Mouse (Mus musculus) testis, postnatal 14 days (tissue): ENCODE data around the gene Gatb.

ENCODE experiments used
- DNase-seq: peaks from one replicate; pipeline ENCODE4 v3.0.0; 2021; ENCODE audit warnings: low spot score

The Gatb gene

GRCm38 (mm10) chr3:85594452-85594851, 20.5 kb downstream of the Gatb start:
- DNase-seq: no peak

- no peak for DNase-seq
These were observed 25.6 kb downstream of the Gatb start for GRCm38 (mm10) chr3:85599526-85599925.

- no peak for DNase-seq
These were observed 28.0 kb downstream of the Gatb start for GRCm38 (mm10) chr3:85601841-85602305.

- DNase-seq: no peak
These were observed 29.9 kb downstream of the Gatb start for GRCm38 (mm10) chr3:85603811-85604210.

GRCm38 (mm10) chr3:85606912-85607311, 33.0 kb downstream of the Gatb start:
- no peak for DNase-seq

GRCm38 (mm10) chr3:85607753-85608152, 33.8 kb downstream of the Gatb start:
- no peak for DNase-seq

- no peak for DNase-seq
These were observed 42.5 kb downstream of the Gatb start for GRCm38 (mm10) chr3:85616389-85616788.

GRCm38 (mm10) chr3:85618885-85619284, 45.0 kb downstream of the Gatb start:
- no peak for DNase-seq

- DNase-seq: no peak
These were observed 45.4 kb downstream of the Gatb start for GRCm38 (mm10) chr3:85619345-85619744.

- no peak for DNase-seq
These were observed 45.8 kb downstream of the Gatb start for GRCm38 (mm10) chr3:85619751-85620150.

- DNase-seq: no peak
These were observed 56.1 kb downstream of the Gatb start for GRCm38 (mm10) chr3:85629895-85630510.

GRCm38 (mm10) chr3:85633733-85634132, 59.8 kb downstream of the Gatb start:
- no peak for DNase-seq

GRCm38 (mm10) chr3:85634389-85635125, 60.6 kb downstream of the Gatb start:
- DNase-seq: no peak

- DNase-seq: no peak
These were observed 61.2 kb downstream of the Gatb start for GRCm38 (mm10) chr3:85635126-85635419.

GRCm38 (mm10) chr3:85635591-85635990, 61.7 kb downstream of the Gatb start:
- DNase-seq: no peak

GRCm38 (mm10) chr3:85636716-85637447, 63.0 kb downstream of the Gatb start:
- DNase-seq: no peak

GRCm38 (mm10) chr3:85641751-85642150, 67.8 kb downstream of the Gatb start:
- DNase-seq: no peak

- DNase-seq: no peak
These were observed 70.9 kb downstream of the Gatb start for GRCm38 (mm10) chr3:85644814-85645213.

GRCm38 (mm10) chr3:85645517-85646004, 71.6 kb downstream of the Gatb start:
- no peak for DNase-seq

GRCm38 (mm10) chr3:85649176-85649575, 75.3 kb downstream of the Gatb start:
- no peak for DNase-seq

GRCm38 (mm10) chr3:85652727-85653665, 79.1 kb downstream of the Gatb start:
- no peak for DNase-seq

- no peak for DNase-seq
These were observed 81.6 kb downstream of the Gatb start for GRCm38 (mm10) chr3:85655538-85655937.
